Mouse (Mus musculus): ENCODE measurements around the gene Nln.

Nln gene

GRCm38 (mm10) chr13:104109288-104109815, at the start of gene Nln, which contains the start of gene Sgtb:
Gene Nln (minus strand): TSS chr13:104109614.
Gene Sgtb (plus strand): TSS chr13:104109741.
- DNase-seq (ENCODE audit: low spot score in 2 of 2): peak; percentile 76 to 83

GRCm38 (mm10) chr13:104155686-104156085, 46.3 kb upstream of the Nln start:
- no peak for DNase-seq (ENCODE audit: low spot score in 2 of 2)

GRCm38 (mm10) chr13:104155106-104155505, 45.7 kb upstream of the Nln start:
- DNase-seq (ENCODE audit: low spot score in 2 of 2): no peak

- no peak for DNase-seq (ENCODE audit: low spot score in 2 of 2)
Measured at GRCm38 (mm10) chr13:104154180-104154579, 44.8 kb upstream of the Nln start.

GRCm38 (mm10) chr13:104145646-104146045, 36.2 kb upstream of the Nln start:
- no peak for DNase-seq (ENCODE audit: low spot score in 2 of 2)

DNA sequence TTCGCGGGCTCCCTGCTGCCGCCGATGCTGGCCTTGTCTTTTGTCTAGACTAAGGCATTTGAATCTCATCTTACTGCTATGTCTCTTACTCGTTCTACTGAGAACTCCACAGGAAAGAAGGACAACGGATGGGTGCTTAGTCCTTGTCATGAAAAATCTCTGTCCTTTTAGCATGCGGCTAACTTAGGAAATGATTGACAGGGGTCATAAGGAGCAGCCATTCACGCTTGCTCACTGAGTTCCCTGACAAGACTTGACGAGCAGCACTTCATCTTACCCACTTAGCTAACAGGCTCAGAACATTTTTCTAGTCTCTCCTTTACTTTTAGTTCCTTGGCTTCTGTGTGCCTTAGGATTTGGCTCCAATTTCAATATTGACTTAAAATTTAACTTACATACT, 35.5 kb upstream of the Nln start:
- no peak for DNase-seq (ENCODE audit: low spot score in 2 of 2)

- DNase-seq (ENCODE audit: low spot score in 2 of 2): peak; percentile 87 to 91
Measured at GRCm38 (mm10) chr13:104139369-104140209, 30.2 kb upstream of the Nln start.

DNA sequence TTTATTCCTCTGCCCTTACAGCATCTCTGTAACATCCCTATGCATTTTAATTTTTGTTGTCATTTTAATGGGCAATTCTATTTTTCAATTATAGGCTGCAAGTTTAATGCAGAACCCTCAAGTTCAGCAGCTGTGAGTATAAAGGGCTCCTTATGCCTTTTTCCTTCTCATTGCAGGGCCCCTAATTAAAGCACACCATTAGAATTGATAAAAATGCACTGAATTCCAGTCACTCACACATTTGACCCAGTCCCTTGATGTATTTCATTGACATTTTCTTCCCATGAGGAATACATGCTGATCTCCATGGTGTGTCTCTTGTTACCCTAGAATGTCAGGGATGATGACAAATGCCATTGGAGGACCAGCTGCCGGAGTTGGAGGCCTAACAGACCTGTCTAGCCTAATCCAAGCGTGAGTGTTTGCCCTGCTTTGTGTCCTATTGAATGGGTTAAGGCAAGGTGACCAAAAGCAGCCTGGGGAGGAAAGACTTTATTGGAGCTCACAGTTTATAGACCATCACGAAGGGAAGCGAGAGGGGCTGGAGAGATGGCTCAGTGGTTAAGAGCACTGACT, 25.2 kb upstream of the Nln start:
- no peak for DNase-seq (ENCODE audit: low spot score in 2 of 2)

DNA sequence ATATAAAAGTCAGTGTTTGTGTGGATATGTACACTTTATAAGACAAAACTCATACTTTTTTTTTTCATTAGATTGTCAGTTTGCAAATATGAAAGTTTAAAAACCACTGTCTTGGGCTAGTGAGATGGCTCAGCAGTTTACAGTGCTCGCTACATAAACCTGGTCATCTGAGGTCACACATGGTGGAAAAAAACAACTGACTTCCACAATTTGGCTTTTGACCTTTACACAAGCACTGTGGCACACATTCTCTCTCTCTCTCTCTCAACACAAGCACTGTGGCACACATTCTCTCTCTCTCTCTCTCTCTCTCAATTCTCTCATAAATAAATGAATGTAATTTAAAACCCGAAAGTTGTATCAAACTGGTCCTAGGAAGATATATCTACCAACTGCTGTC, 23.1 kb upstream of the Nln start:
- no peak for DNase-seq (ENCODE audit: low spot score in 2 of 2)

GRCm38 (mm10) chr13:104123662-104124381, 14.4 kb upstream of the Nln start:
- DNase-seq (ENCODE audit: low spot score in 2 of 2): no peak

- DNase-seq (ENCODE audit: low spot score in 2 of 2): no peak
Measured at GRCm38 (mm10) chr13:104122078-104122840, 12.8 kb upstream of the Nln start.

DNA sequence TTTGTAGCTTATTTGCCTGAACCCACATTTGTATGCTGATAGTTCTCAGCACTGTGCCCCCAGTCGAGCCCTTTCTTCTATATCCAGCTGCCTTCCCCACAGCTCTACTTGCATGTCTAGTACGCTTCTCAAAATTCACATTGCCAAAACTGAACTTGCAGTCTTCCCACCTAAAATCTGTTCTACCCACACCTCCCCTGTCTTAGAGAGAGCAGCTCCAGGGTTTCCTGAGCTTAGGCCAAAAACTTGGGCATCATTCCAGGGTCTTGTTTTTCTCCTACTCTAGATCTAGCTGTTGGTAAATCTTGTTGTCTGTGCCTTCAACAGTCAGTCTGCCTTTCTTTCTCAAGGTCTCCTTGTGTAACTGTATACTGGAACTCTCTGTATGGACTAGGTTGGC, 5.4 kb upstream of the Nln start:
- DNase-seq (ENCODE audit: low spot score in 2 of 2): peak; percentile 60

GRCm38 (mm10) chr13:104113782-104114181, 4.4 kb upstream of the Nln start:
- no peak for DNase-seq (ENCODE audit: low spot score in 2 of 2)

GRCm38 (mm10) chr13:104112266-104112900, 3.0 kb upstream of the Nln start:
- peak; percentile 29 to 33 for DNase-seq (ENCODE audit: low spot score in 2 of 2)

DNA sequence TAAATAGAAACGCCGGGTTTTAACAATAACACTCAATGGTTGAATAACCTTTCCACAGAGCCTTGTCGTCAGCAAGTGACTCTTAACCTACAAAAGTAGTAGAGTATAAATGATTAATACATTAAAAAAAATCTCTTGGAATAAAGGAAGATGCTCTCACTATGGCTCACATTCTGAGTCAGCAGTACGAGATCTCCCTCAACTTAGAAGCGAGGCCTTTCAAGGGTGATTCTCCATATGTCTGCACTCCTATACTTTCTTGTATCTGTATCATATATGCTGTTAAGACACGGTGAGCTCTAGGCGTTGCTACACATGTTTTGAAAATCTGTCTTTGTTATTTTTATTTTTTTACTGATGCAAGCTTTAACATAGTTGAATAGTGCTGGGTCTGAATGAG, 1.1 kb upstream of the Nln start:
- DNase-seq (ENCODE audit: low spot score in 2 of 2): peak in 1 of 2 experiments; percentile 26

GRCm38 (mm10) chr13:104109816-104110521, 555 bp upstream of the Nln start:
- peak; percentile 57 to 73 for DNase-seq (ENCODE audit: low spot score in 2 of 2)

- peak; percentile 21 to 23 for DNase-seq (ENCODE audit: low spot score in 2 of 2)
Measured at GRCm38 (mm10) chr13:104108651-104109287, 645 bp downstream of the Nln start.

GRCm38 (mm10) chr13:104101606-104102235, 7.7 kb downstream of the Nln start:
- DNase-seq (ENCODE audit: low spot score in 2 of 2): no peak

DNA sequence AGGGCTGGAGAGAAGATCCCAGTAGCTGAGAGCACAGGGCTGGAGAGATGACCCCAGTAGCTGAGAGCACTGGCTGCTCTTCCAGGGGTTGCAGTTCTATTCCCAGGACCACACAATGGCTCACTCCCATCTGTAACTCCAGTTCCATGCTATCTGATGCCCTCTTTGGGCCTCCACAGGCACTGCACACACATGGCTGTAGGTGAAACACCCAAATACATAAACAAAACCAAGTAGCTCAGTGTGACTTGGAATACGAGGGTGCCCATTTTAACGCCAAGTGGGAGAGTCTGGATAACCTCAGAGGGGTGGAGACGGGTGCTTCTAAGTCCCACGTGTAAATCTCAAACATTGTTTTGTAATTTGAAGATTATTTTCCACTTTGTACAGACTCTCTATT, 9.0 kb downstream of the Nln start:
- no peak for DNase-seq (ENCODE audit: low spot score in 2 of 2)
